Comparison of ENCODE assay signal across 19 mouse cellular contexts in the genomic region with DNA sequence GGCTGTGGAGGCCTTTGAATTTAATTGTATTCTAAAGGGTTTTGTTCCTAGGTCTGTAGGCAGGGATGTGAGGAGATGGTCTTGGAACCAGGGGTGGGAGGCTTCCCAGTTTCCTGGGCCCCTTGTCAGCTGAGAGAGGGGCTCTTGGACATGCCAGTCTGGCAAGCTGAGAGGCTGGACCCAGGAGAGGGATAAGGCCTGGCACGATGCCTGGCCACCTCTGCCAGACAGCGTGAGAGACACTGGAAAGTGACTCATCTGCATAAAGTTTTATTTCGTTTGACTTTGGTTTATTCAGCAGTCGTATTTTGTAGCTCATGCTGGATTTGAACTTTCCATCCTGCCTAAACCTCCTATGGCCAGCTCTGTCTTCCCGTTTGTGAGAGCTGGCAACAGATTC. TPM values are rescaled to one million over a fixed set of nuclear protein-coding genes. Genes with fewer than 3 reads are reported as not detected.
DNase-seq lines count a peak whose midpoint lies in the region; ATAC-seq and TF ChIP-seq lines count a peak whose summit lies in the region.
"Had no signal": no experiment of that assay in that cellular context is flagged by ENCODE, and none has a peak within 500 bp of the region (broad histone marks: within the 10 kb centered on the region; RNA-seq: fewer than 3 reads in every experiment).

No protein-coding gene starts in this region.

- WGBS in heart, postnatal 0 days = 42% methylated on average over 5 of the region's 5 CpGs
- WGBS in neural tube, embryonic 12.5 days = 82% methylated on average over 5 of the region's 5 CpGs

- no peaks in the 10 kb centered on the region for H3K36me3 ChIP-seq in heart, postnatal 0 days (replicated peaks; ENCODE audit: control insufficient read depth, insufficient read depth, low read length)
- H3K36me3 ChIP-seq in neural tube, embryonic 12.5 days = no peaks in the 10 kb centered on the region
- H3K36me3 ChIP-seq: embryonic facial prominence, embryonic 12.5 days; limb, embryonic 10.5 days had no signal

- no peak overlapping the region for H3K27ac ChIP-seq in heart, postnatal 0 days (ENCODE audit: low read depth)
- peak overlapping the region; percentile 8; the same call in 1 of the 2 replicates for H3K27ac ChIP-seq in neural tube, embryonic 12.5 days
- H3K27ac ChIP-seq in embryonic fibroblast, embryonic 13.5 days (ENCODE audit: insufficient read depth, low read length) = peak overlapping the region; percentile 9
- H3K27ac ChIP-seq: embryonic facial prominence, embryonic 12.5 days; left cerebral cortex, adult 2 months had no signal

- no peak for TF ChIP-seq POLR2A in embryonic fibroblast, embryonic 13.5 days (IDR thresholded peaks at IDR 0.05; ENCODE audit: low read depth, low read length)

- H3K4me3 ChIP-seq in heart, postnatal 0 days (ENCODE audit: low read depth, low read length) = no peak overlapping the region
- no peak overlapping the region for H3K4me3 ChIP-seq in neural tube, embryonic 12.5 days
- no peak overlapping the region for H3K4me3 ChIP-seq in embryonic fibroblast, embryonic 13.5 days (ENCODE audit: insufficient read depth, low read length)
- H3K4me3 ChIP-seq: embryonic facial prominence, embryonic 12.5 days; left cerebral cortex, adult 2 months; limb, embryonic 10.5 days had no signal

- H3K4me1 ChIP-seq in heart, postnatal 0 days (ENCODE audit: control insufficient read depth, insufficient read depth) = peaks cover 44% of the 10 kb centered on the region
- H3K4me1 ChIP-seq in neural tube, embryonic 12.5 days = peaks cover 54% of the 10 kb centered on the region
- H3K4me1 ChIP-seq in embryonic fibroblast, embryonic 13.5 days (ENCODE audit: control insufficient read depth, insufficient read depth, low read length) = peaks cover 25% of the 10 kb centered on the region

- no peak for TF ChIP-seq CTCF in heart, postnatal 0 days (IDR thresholded peaks at IDR 0.05; ENCODE audit: low read depth)
- TF ChIP-seq CTCF in embryonic fibroblast, embryonic 13.5 days (IDR thresholded peaks at IDR 0.05; ENCODE audit: borderline replicate concordance, insufficient read depth, low read length) = no peak

- no peak overlapping the region for H3K4me2 ChIP-seq in heart, postnatal 0 days (ENCODE audit: low read depth, low read length)
- no peak overlapping the region for H3K4me2 ChIP-seq in neural tube, embryonic 12.5 days (replicated peaks)
- H3K4me2 ChIP-seq: embryonic facial prominence, embryonic 12.5 days; liver, embryonic 11.5 days had no signal

- peak; percentile 84 for DNase-seq in adrenal gland, adult 2 months
- DNase-seq in adrenal gland, adult 8-10 months = no peak
- no peak for DNase-seq in heart, postnatal 0 days (ENCODE audit: low spot score)
- DNase-seq in heart, postnatal 4 days = no peak
- DNase-seq in neural tube, embryonic 10.5 days (ENCODE audit: extremely low spot score, low spot score) = no peak
- DNase-seq in heart, adult 11 months = no peak
- DNase-seq: cerebellum, adult 11 months; heart, adult 18-20 months; kidney, adult 2 months; lung, adult 2 months; lung, postnatal 36 days; thymus, postnatal 36 days had no signal

- no peak for ATAC-seq in heart, postnatal 0 days (ENCODE audit: insufficient read depth, low read depth)
- ATAC-seq in neural tube, embryonic 12.5 days (ENCODE audit: low FRiP score, low read depth) = no peak

- no peak for TF ChIP-seq EP300 in heart, postnatal 0 days (IDR thresholded peaks at IDR 0.05; ENCODE audit: low read depth)

- H3K9ac ChIP-seq in heart, postnatal 0 days (replicated peaks; ENCODE audit: low read depth, low read length) = 0 out of 2 replicates have a peak overlapping the region, but pooled peaks have one; percentile 8
- no peak overlapping the region for H3K9ac ChIP-seq in neural tube, embryonic 12.5 days
- H3K9ac ChIP-seq: embryonic facial prominence, embryonic 12.5 days had no signal

- H3K9me3 ChIP-seq in heart, postnatal 0 days (replicated peaks; ENCODE audit: control insufficient read depth, low read length) = no peaks in the 10 kb centered on the region
- no peaks in the 10 kb centered on the region for H3K9me3 ChIP-seq in neural tube, embryonic 12.5 days
- H3K9me3 ChIP-seq: embryonic facial prominence, embryonic 12.5 days; limb, embryonic 10.5 days had no signal

- H3K27me3 ChIP-seq in heart, postnatal 0 days (ENCODE audit: control insufficient read depth, insufficient read depth, low read length) = no peaks in the 10 kb centered on the region
- H3K27me3 ChIP-seq in neural tube, embryonic 12.5 days (replicated peaks) = no peaks in the 10 kb centered on the region
- H3K27me3 ChIP-seq: CH12.LX; embryonic facial prominence, embryonic 12.5 days had no signal

RNA-seq across cellular contexts. Expression of a gene that starts 26.5 kb away (rescaled TPM):
- 100 to 1,000 TPM in 1 of 2 experiments, 10 to 100 TPM in 1; 87.0 to 108 TPM for total RNA-seq in adrenal gland, adult 2 months (2021)
- 578 and 603 TPM in 2 replicates for polyA plus RNA-seq in adrenal gland, adult 2 months (2012; rRNA removed)
- 100 to 1,000 TPM; 122 to 168 (median 148) TPM for total RNA-seq in adrenal gland, adult 8-10 months (2022)
- total RNA-seq in heart, postnatal 0 days (2014; rRNA removed; ENCODE audit: low replicate concordance) = 45.9 and 131 TPM in 2 replicates
- 39.1 and 46.9 TPM in 2 replicates for polyA plus RNA-seq in heart, postnatal 0 days (2015; fragmentation: Nextera tagmentation; extraction: Ambion mirVana)
- 10 to 100 TPM; 29.7 to 30.8 TPM for total RNA-seq in heart, postnatal 4 days (2021)
- polyA plus RNA-seq in neural tube, embryonic 12.5 days (2016; fragmentation: Nextera tagmentation; extraction: Ambion mirVana) = 60.6 and 61.2 TPM in 2 replicates
- 29.2 and 31.0 TPM in 2 replicates for polyA plus RNA-seq in embryonic fibroblast, embryonic 13.5 days (2011; ENCODE audit: insufficient read length, low read depth, missing spikeins)

RNA-seq across cellular contexts. Expression of a gene that starts 30.0 kb away (rescaled TPM):
- total RNA-seq in adrenal gland, adult 2 months (2021) = 10 to 100 TPM; 18.1 to 33.1 TPM
- polyA plus RNA-seq in adrenal gland, adult 2 months (2012; rRNA removed) = 24.4 and 33.4 TPM in 2 replicates
- total RNA-seq in adrenal gland, adult 8-10 months (2022) = 10 to 100 TPM; 26.9 to 51.6 (median 35.2) TPM
- 38.8 and 49.9 TPM in 2 replicates for total RNA-seq in heart, postnatal 0 days (2014; rRNA removed; ENCODE audit: low replicate concordance)
- polyA plus RNA-seq in heart, postnatal 0 days (2015; fragmentation: Nextera tagmentation; extraction: Ambion mirVana) = 25.2 and 25.6 TPM in 2 replicates
- 100 to 1,000 TPM in 1 of 2 experiments, 10 to 100 TPM in 1; 86.1 to 103 TPM for total RNA-seq in heart, postnatal 4 days (2021)
- 120 and 127 TPM in 2 replicates for polyA plus RNA-seq in neural tube, embryonic 12.5 days (2016; fragmentation: Nextera tagmentation; extraction: Ambion mirVana)
- polyA plus RNA-seq in embryonic fibroblast, embryonic 13.5 days (2011; ENCODE audit: insufficient read length, low read depth, missing spikeins) = 31.6 and 42.3 TPM in 2 replicates

RNA-seq across cellular contexts. Expression of a gene that starts 53.7 kb away (rescaled TPM):
- total RNA-seq in adrenal gland, adult 2 months (2021) = 10 to 100 TPM; 24.2 to 78.2 TPM
- 263 and 360 TPM in 2 replicates for polyA plus RNA-seq in adrenal gland, adult 2 months (2012; rRNA removed)
- 100 to 1,000 TPM in 2 of 4 experiments, 10 to 100 TPM in 2; 40.6 to 123 (median 83.0) TPM for total RNA-seq in adrenal gland, adult 8-10 months (2022)
- 90.9 and 101 TPM in 2 replicates for total RNA-seq in heart, postnatal 0 days (2014; rRNA removed; ENCODE audit: low replicate concordance)
- 60.3 and 60.8 TPM in 2 replicates for polyA plus RNA-seq in heart, postnatal 0 days (2015; fragmentation: Nextera tagmentation; extraction: Ambion mirVana)
- 10 to 100 TPM; 61.1 to 65.1 TPM for total RNA-seq in heart, postnatal 4 days (2021)
- polyA plus RNA-seq in neural tube, embryonic 12.5 days (2016; fragmentation: Nextera tagmentation; extraction: Ambion mirVana) = 362 and 381 TPM in 2 replicates
- polyA plus RNA-seq in embryonic fibroblast, embryonic 13.5 days (2011; ENCODE audit: insufficient read length, low read depth, missing spikeins) = 9.3 and 13.9 TPM in 2 replicates
